Mouse (Mus musculus): ENCODE data around the gene Tbc1d8.

DNA sequence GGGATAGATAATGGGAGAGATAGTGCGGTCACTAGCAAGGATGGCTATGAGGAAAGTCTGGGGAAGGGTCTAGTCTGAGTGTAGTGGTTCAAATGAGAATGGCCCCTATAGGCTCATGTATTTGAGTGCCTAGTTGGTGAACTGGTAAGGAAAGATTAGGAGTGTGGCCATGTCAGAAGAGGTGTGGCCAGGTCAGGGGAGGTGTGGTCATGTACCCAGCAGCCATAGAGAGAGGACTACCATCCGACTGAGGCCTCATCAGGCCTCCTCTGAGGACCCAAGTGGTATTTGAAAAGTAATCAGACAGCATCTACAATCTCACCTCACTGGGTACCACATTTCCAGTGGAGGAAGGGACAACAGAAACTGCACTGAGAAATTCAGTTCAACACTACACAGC, 90.4 kb downstream of the Tbc1d8 start:
- TF ChIP-seq CTCF (IDR thresholded peaks at IDR 0.05; ENCODE audit: insufficient read depth, low read length) (no peak), POLR2A (IDR thresholded peaks at IDR 0.05; ENCODE audit: borderline replicate concordance, extremely low read depth, low read depth, low read length) (no peak)

Measured in lung, adult 2 months (tissue).